Mouse (Mus musculus) forebrain, embryonic 13.5 days (tissue): Measurements from ENCODE around the gene Prkcb. TPM values are rescaled to one million over a fixed set of nuclear protein-coding genes. Genes with fewer than 3 reads are reported as not detected.

Source experiments
- ATAC-seq: fragments of 200-750 bp; cut with Nextera tagmentation; 2 replicates; pipeline ENCODE4 v1.8.0; 2017
- H3K27ac ChIP-seq: fragments of 300-500 bp; sonication (generic); 2 replicates; pipeline ENCODE4 v1.5.1; 2015; ENCODE audit warnings: inconsistent platforms, mild to moderate bottlenecking, moderate library complexity
- H3K27me3 ChIP-seq: fragments of 300-500 bp; sonication (generic); 2 replicates; pipeline ENCODE4 v1.6.1; 2015; ENCODE audit warnings: mild to moderate bottlenecking, inconsistent platforms
- H3K36me3 ChIP-seq: fragments of 300-500 bp; sonication (generic); 2 replicates; pipeline ENCODE4 v1.6.1; 2015; ENCODE audit warnings: mild to moderate bottlenecking, inconsistent platforms; ENCODE audit not compliant: poor library complexity, severe bottlenecking
- H3K4me1 ChIP-seq: fragments of 300-500 bp; sonication (generic); 2 replicates; pipeline ENCODE4 v1.6.1; 2015; ENCODE audit warnings: inconsistent platforms
- H3K4me2 ChIP-seq: fragments of 300-500 bp; sonication (generic); 2 replicates; pipeline ENCODE4 v1.6.1; 2015; ENCODE audit warnings: inconsistent platforms, mild to moderate bottlenecking, moderate library complexity
- H3K4me3 ChIP-seq: fragments of 300-500 bp; sonication (generic); 2 replicates; pipeline ENCODE4 v1.5.1; 2015; ENCODE audit warnings: mild to moderate bottlenecking, inconsistent platforms
- H3K9ac ChIP-seq: fragments of 300-500 bp; sonication (generic); 2 replicates; pipeline ENCODE4 v1.6.1; 2015; ENCODE audit warnings: mild to moderate bottlenecking, inconsistent platforms
- H3K9me3 ChIP-seq: fragments of 300-500 bp; sonication (generic); replicated peaks from 2 replicates; pipeline ENCODE4 v1.6.1; 2016; ENCODE audit warnings: inconsistent platforms
- WGBS: fragments of 180-500 bp; shearing (Covaris S2); methylation state at CpG from one replicate; pipeline ENCODE4 v1.1.7; 2015; 5-methylcytosine and 5-hydroxymethylcytosine counted together
- polyA plus RNA-seq: library from polyadenylated mRNA; unstranded; fragments of >200 nt; fragmentation: Nextera tagmentation; extraction: Ambion mirVana; gene quantifications from 2 replicates; pipeline ENCODE4 v1.2.1, GENCODE M21; 2015

The Prkcb gene
- polyA plus RNA-seq, 1 experiment from 2014 or later, result 27.4 TPM

GRCm38 (mm10) chr7:122597313-122597712 lies 308.8 kb downstream of the Prkcb start:
- WGBS, result 77% methylated on average over 7 of the region's 7 CpGs
- Histone ChIP-seq H3K9me3 (no peaks in the 10 kb centered on the region), H3K4me2 (no peak overlapping the region), H3K9ac (no peak overlapping the region), H3K27me3 (no peaks in the 10 kb centered on the region; the same call in 1 of the 2 replicates), H3K27ac (no peak overlapping the region), H3K4me3 (no peak overlapping the region), H3K4me1 (peaks cover 10% of the 10 kb centered on the region), H3K36me3 (no peaks in the 10 kb centered on the region)
- no peak for ATAC-seq

- no peak overlapping the region for H3K4me3 ChIP-seq
- peaks cover 10% of the 10 kb centered on the region for H3K4me1 ChIP-seq
- 63% methylated on average over 7 of the region's 7 CpGs for WGBS
- no peaks in the 10 kb centered on the region for H3K9me3 ChIP-seq
- H3K36me3 ChIP-seq, result no peaks in the 10 kb centered on the region
- no peak for ATAC-seq
- H3K9ac ChIP-seq, result no peak overlapping the region
- no peak overlapping the region for H3K27ac ChIP-seq
- no peak overlapping the region for H3K4me2 ChIP-seq
- H3K27me3 ChIP-seq, result no peaks in the 10 kb centered on the region; the same call in 1 of the 2 replicates
Measured at GRCm38 (mm10) chr7:122600856-122601255, 312.3 kb downstream of the Prkcb start.

GRCm38 (mm10) chr7:122605066-122605465 lies 316.5 kb downstream of the Prkcb start:
- H3K4me2 ChIP-seq, result no peak overlapping the region
- H3K27me3 ChIP-seq, result no peaks in the 10 kb centered on the region
- no peak overlapping the region for H3K9ac ChIP-seq
- H3K4me1 ChIP-seq, result peaks cover 10% of the 10 kb centered on the region
- H3K36me3 ChIP-seq, result no peaks in the 10 kb centered on the region
- no peak overlapping the region for H3K27ac ChIP-seq
- no peak overlapping the region for H3K4me3 ChIP-seq
- H3K9me3 ChIP-seq, result no peaks in the 10 kb centered on the region
- 86% methylated on average over 5 of the region's 5 CpGs for WGBS
- ATAC-seq, result no peak

- ATAC-seq, result no peak
- no peak overlapping the region for H3K4me3 ChIP-seq
- WGBS, result 87% methylated on average over 4 of the region's 4 CpGs
- no peaks in the 10 kb centered on the region for H3K36me3 ChIP-seq
- no peaks in the 10 kb centered on the region for H3K4me1 ChIP-seq
- H3K27ac ChIP-seq, result no peak overlapping the region
- no peak overlapping the region for H3K4me2 ChIP-seq
- H3K9me3 ChIP-seq, result no peaks in the 10 kb centered on the region
- H3K27me3 ChIP-seq, result no peaks in the 10 kb centered on the region
- H3K9ac ChIP-seq, result no peak overlapping the region
Measured at GRCm38 (mm10) chr7:122609420-122609819, 320.9 kb downstream of the Prkcb start.

GRCm38 (mm10) chr7:122610161-122610560 lies 321.6 kb downstream of the Prkcb start:
- ATAC-seq, result no peak
- Histone ChIP-seq H3K36me3 (no peaks in the 10 kb centered on the region), H3K4me1 (no peaks in the 10 kb centered on the region), H3K27me3 (no peaks in the 10 kb centered on the region), H3K9me3 (no peaks in the 10 kb centered on the region), H3K27ac (no peak overlapping the region), H3K9ac (no peak overlapping the region), H3K4me2 (no peak overlapping the region), H3K4me3 (no peak overlapping the region)
- 74% methylated on average over 7 of the region's 7 CpGs for WGBS

GRCm38 (mm10) chr7:122613876-122614275 lies 325.3 kb downstream of the Prkcb start:
- Histone ChIP-seq H3K4me1 (0 out of 2 replicates have a peak, but pooled peaks cover 4% of the 10 kb centered on the region), H3K4me2 (no peak overlapping the region), H3K9ac (no peak overlapping the region), H3K27me3 (no peaks in the 10 kb centered on the region), H3K4me3 (no peak overlapping the region), H3K36me3 (no peaks in the 10 kb centered on the region), H3K9me3 (no peaks in the 10 kb centered on the region), H3K27ac (no peak overlapping the region)
- 86% methylated on average over 4 of the region's 4 CpGs for WGBS
- no peak for ATAC-seq

GRCm38 (mm10) chr7:122622125-122622774 lies 333.7 kb downstream of the Prkcb start:
- H3K27me3 ChIP-seq, result no peaks in the 10 kb centered on the region
- H3K4me2 ChIP-seq, result no peak overlapping the region
- H3K27ac ChIP-seq, result peak overlapping the region; percentile 42
- WGBS, result 18% methylated on average over 9 of the region's 9 CpGs
- H3K4me1 ChIP-seq, result peaks cover 20% of the 10 kb centered on the region
- H3K9ac ChIP-seq, result no peak overlapping the region
- no peaks in the 10 kb centered on the region for H3K36me3 ChIP-seq
- 0 out of 2 replicates have a peak, but pooled peaks have one; percentile 30 for ATAC-seq
- H3K9me3 ChIP-seq, result no peaks in the 10 kb centered on the region
- no peak overlapping the region for H3K4me3 ChIP-seq

- H3K4me1 ChIP-seq, result peaks cover 16% of the 10 kb centered on the region
- ATAC-seq, result no peak
- H3K9me3 ChIP-seq, result no peaks in the 10 kb centered on the region
- H3K27me3 ChIP-seq, result no peaks in the 10 kb centered on the region
- H3K27ac ChIP-seq, result no peak overlapping the region
- WGBS, result 53% methylated on average over 1 of the region's 1 CpGs
- no peaks in the 10 kb centered on the region for H3K36me3 ChIP-seq
- H3K9ac ChIP-seq, result no peak overlapping the region
- H3K4me2 ChIP-seq, result no peak overlapping the region
- no peak overlapping the region for H3K4me3 ChIP-seq
Measured at GRCm38 (mm10) chr7:122623753-122624152, 335.2 kb downstream of the Prkcb start.

- WGBS, result 91% methylated on average over 5 of the region's 5 CpGs
- ATAC-seq, result no peak
- H3K4me3 ChIP-seq, result no peak overlapping the region
- H3K27ac ChIP-seq, result no peak overlapping the region
- no peak overlapping the region for H3K4me2 ChIP-seq
- 0 out of 2 replicates have a peak, but pooled peaks cover 2% of the 10 kb centered on the region for H3K4me1 ChIP-seq
- H3K9ac ChIP-seq, result no peak overlapping the region
- no peaks in the 10 kb centered on the region for H3K27me3 ChIP-seq
- H3K9me3 ChIP-seq, result no peaks in the 10 kb centered on the region
- no peaks in the 10 kb centered on the region for H3K36me3 ChIP-seq
Measured at GRCm38 (mm10) chr7:122628050-122628449, 339.5 kb downstream of the Prkcb start.

- Histone ChIP-seq H3K9ac (no peak overlapping the region), H3K4me1 (no peaks in the 10 kb centered on the region), H3K27me3 (no peaks in the 10 kb centered on the region), H3K27ac (no peak overlapping the region), H3K36me3 (no peaks in the 10 kb centered on the region), H3K9me3 (no peaks in the 10 kb centered on the region), H3K4me3 (no peak overlapping the region), H3K4me2 (no peak overlapping the region)
- 86% methylated on average over 2 of the region's 2 CpGs for WGBS
- ATAC-seq, result no peak
Measured at GRCm38 (mm10) chr7:122630386-122630785, 341.8 kb downstream of the Prkcb start.

- Histone ChIP-seq H3K9ac (no peak overlapping the region), H3K36me3 (no peaks in the 10 kb centered on the region), H3K27ac (no peak overlapping the region), H3K4me2 (no peak overlapping the region), H3K27me3 (no peaks in the 10 kb centered on the region), H3K4me3 (no peak overlapping the region), H3K9me3 (no peaks in the 10 kb centered on the region), H3K4me1 (no peaks in the 10 kb centered on the region)
- 75% methylated on average over 3 of the region's 3 CpGs for WGBS
- ATAC-seq, result no peak
Measured at GRCm38 (mm10) chr7:122631151-122631550, 342.6 kb downstream of the Prkcb start.

- Histone ChIP-seq H3K4me3 (no peak overlapping the region), H3K9me3 (no peaks in the 10 kb centered on the region), H3K9ac (no peak overlapping the region), H3K36me3 (no peaks in the 10 kb centered on the region), H3K27ac (no peak overlapping the region), H3K4me2 (no peak overlapping the region), H3K4me1 (no peaks in the 10 kb centered on the region), H3K27me3 (no peaks in the 10 kb centered on the region)
- 83% methylated on average over 5 of the region's 5 CpGs for WGBS
- no peak for ATAC-seq
Measured at GRCm38 (mm10) chr7:122632946-122633345, 344.4 kb downstream of the Prkcb start.

- 92% methylated on average over 5 of the region's 5 CpGs for WGBS
- H3K9ac ChIP-seq, result no peak overlapping the region
- ATAC-seq, result no peak
- H3K4me3 ChIP-seq, result no peak overlapping the region
- no peak overlapping the region for H3K4me2 ChIP-seq
- H3K27me3 ChIP-seq, result no peaks in the 10 kb centered on the region
- H3K4me1 ChIP-seq, result no peaks in the 10 kb centered on the region
- no peaks in the 10 kb centered on the region for H3K9me3 ChIP-seq
- no peak overlapping the region for H3K27ac ChIP-seq
- H3K36me3 ChIP-seq, result no peaks in the 10 kb centered on the region
Measured at GRCm38 (mm10) chr7:122633463-122633862, 344.9 kb downstream of the Prkcb start.
